Comparison of ENCODE assay signal across 8 mouse cellular contexts in the genomic region with DNA sequence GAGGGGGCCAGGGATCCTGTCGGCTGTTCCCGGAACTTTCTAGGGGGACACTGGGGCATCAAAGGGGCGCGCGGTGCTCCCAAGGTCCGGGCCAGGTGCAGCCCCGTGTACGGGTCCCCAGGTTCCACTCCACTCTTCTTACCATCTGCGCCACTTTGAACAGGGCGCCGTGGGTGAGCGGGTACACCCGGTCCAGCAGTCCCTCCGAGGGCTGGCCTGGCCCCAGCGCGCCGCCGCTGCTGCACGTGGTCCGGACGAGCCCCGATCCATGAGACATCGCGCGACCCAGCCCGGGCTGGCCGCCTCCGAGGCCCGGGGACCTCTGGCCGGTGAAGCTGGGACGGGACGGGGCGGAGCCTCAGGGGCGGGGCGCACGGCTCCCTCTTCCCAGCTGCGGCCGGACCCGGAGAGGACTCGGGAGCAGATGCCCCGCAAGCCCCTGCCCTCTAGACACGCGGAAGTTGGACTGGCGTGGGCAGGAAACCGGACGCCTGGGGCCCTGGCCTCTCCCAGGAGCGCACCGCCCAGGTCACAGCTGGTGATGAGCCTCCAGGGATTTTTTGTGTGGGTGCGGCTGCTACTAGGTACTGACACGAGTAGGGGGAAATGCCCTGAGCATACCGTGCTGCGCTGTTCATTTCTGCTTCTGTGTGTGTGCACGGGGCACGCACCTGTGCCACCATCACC. TPM values are rescaled to one million over a fixed set of nuclear protein-coding genes. Genes with fewer than 3 reads are reported as not detected.
A peak's percentile ranks its signal among the peaks of the same experiment; 100 is the strongest.
DNase-seq lines count a peak whose midpoint lies in the region; ATAC-seq and TF ChIP-seq lines count a peak whose summit lies in the region.

Cmtm7 (minus strand) TSS at position 331 of the 687 bp plus-strand sequence.

- peaks cover 21% of the 10 kb centered on the region for H3K4me1 ChIP-seq in embryonic facial prominence, embryonic 15.5 days
- peaks cover 34% of the 10 kb centered on the region for H3K4me1 ChIP-seq in heart, embryonic 13.5 days
- peaks cover 42% of the 10 kb centered on the region for H3K4me1 ChIP-seq in kidney, embryonic 16.5 days (ENCODE audit: insufficient read depth, low read length)

- TF ChIP-seq CTCF in C2C12 (IDR thresholded peaks at IDR 0.05; ENCODE audit: control insufficient read depth, insufficient read depth, insufficient read length) = no peak

- H3K9me3 ChIP-seq in embryonic facial prominence, embryonic 15.5 days (replicated peaks) = no peaks in the 10 kb centered on the region
- no peaks in the 10 kb centered on the region for H3K9me3 ChIP-seq in heart, embryonic 13.5 days
- no peaks in the 10 kb centered on the region for H3K9me3 ChIP-seq in kidney, embryonic 16.5 days (ENCODE audit: low read length)

- H3K79me2 ChIP-seq in C2C12 (ENCODE audit: control insufficient read depth, insufficient read depth) = peaks cover 26% of the 10 kb centered on the region

- H3K9ac ChIP-seq in embryonic facial prominence, embryonic 15.5 days = peak within 1 kb of the TSS; percentile 73
- peak within 1 kb of the TSS; percentile 86 for H3K9ac ChIP-seq in heart, embryonic 13.5 days
- H3K9ac ChIP-seq in kidney, embryonic 16.5 days (replicated peaks; ENCODE audit: low read length) = peak within 1 kb of the TSS; percentile 85

- ATAC-seq in embryonic facial prominence, embryonic 15.5 days (ENCODE audit: insufficient number of reproducible peaks, low FRiP score, low TSS enrichment, low read depth) = peak; percentile 86
- peak; percentile 69; the same call in 1 of the 2 replicates for ATAC-seq in heart, embryonic 13.5 days (ENCODE audit: extremely low read depth, insufficient number of reproducible peaks, low FRiP score, low TSS enrichment)
- peak; percentile 89 for ATAC-seq in kidney, embryonic 16.5 days (ENCODE audit: low FRiP score, low TSS enrichment)

- no peaks in the 10 kb centered on the region for H3K27me3 ChIP-seq in C2C12 (ENCODE audit: control insufficient read depth, insufficient read depth, insufficient read length)
- no peaks in the 10 kb centered on the region for H3K27me3 ChIP-seq in embryonic facial prominence, embryonic 15.5 days
- H3K27me3 ChIP-seq in heart, embryonic 13.5 days (replicated peaks) = no peaks in the 10 kb centered on the region
- no peaks in the 10 kb centered on the region for H3K27me3 ChIP-seq in kidney, embryonic 16.5 days (ENCODE audit: insufficient read depth, low read length)

- peak; percentile 60 for DNase-seq in adipocyte (ENCODE audit: low spot score)
- DNase-seq in lung, postnatal 36 days = peak; percentile 77
- peak; percentile 72 for DNase-seq in retina, embryonic 14.5 days (ENCODE audit: low spot score)
- DNase-seq in urinary bladder, adult 2 months (ENCODE audit: low spot score) = peak; percentile 45

- under 1% methylated on average over 52 of the region's 54 CpGs for WGBS in embryonic facial prominence, embryonic 15.5 days
- 1% methylated on average over 54 of the region's 54 CpGs for WGBS in heart, embryonic 13.5 days
- WGBS in kidney, embryonic 16.5 days = under 1% methylated on average over 54 of the region's 54 CpGs

- peak within 1 kb of the TSS; percentile 57 for H3ac ChIP-seq in C2C12 (ENCODE audit: control insufficient read depth, insufficient read length, low read depth)

- peak within 1 kb of the TSS; percentile 32 for H3K4me3 ChIP-seq in C2C12 (ENCODE audit: insufficient read depth, poor library complexity, severe bottlenecking)
- peak within 1 kb of the TSS; percentile 75 for H3K4me3 ChIP-seq in embryonic facial prominence, embryonic 15.5 days (replicated peaks)
- peak within 1 kb of the TSS; percentile 75 for H3K4me3 ChIP-seq in heart, embryonic 13.5 days
- peak within 1 kb of the TSS; percentile 70 for H3K4me3 ChIP-seq in kidney, embryonic 16.5 days (ENCODE audit: low read length)

- no peaks in the 10 kb centered on the region for H3K79me3 ChIP-seq in C2C12 (ENCODE audit: low read depth)

- no peaks in the 10 kb centered on the region for H3K36me3 ChIP-seq in C2C12 (ENCODE audit: control insufficient read depth, insufficient read depth)
- H3K36me3 ChIP-seq in embryonic facial prominence, embryonic 15.5 days = no peaks in the 10 kb centered on the region
- peaks cover 7% of the 10 kb centered on the region; the same call in 1 of the 2 replicates for H3K36me3 ChIP-seq in heart, embryonic 13.5 days
- H3K36me3 ChIP-seq in kidney, embryonic 16.5 days (ENCODE audit: insufficient read depth, low read length) = no peaks in the 10 kb centered on the region

- peak within 1 kb of the TSS; percentile 90 for H3K27ac ChIP-seq in embryonic facial prominence, embryonic 15.5 days (replicated peaks)
- peak within 1 kb of the TSS; percentile 86 for H3K27ac ChIP-seq in heart, embryonic 13.5 days (replicated peaks)
- peak within 1 kb of the TSS; percentile 71 for H3K27ac ChIP-seq in kidney, embryonic 16.5 days (ENCODE audit: low read length)

- peak within 1 kb of the TSS; percentile 86 for H3K4me2 ChIP-seq in embryonic facial prominence, embryonic 15.5 days (replicated peaks)
- peak within 1 kb of the TSS; percentile 94 for H3K4me2 ChIP-seq in heart, embryonic 13.5 days
- H3K4me2 ChIP-seq in kidney, embryonic 16.5 days (replicated peaks; ENCODE audit: low read depth, low read length) = peak within 1 kb of the TSS; percentile 93

TF ChIP-seq in C2C12, 6 proteins besides CTCF, POLR2A, EP300 and RAD21:
- TF ChIP-seq MAX (IDR thresholded peaks at IDR 0.05) (peak; percentile 76), MYOD1 (IDR thresholded peaks at IDR 0.05; ENCODE audit: control insufficient read depth, insufficient read length, low read depth) (no peak), CEBPB (IDR thresholded peaks at IDR 0.05; ENCODE audit: low read depth) (no peak), MYOG (IDR thresholded peaks at IDR 0.05; ENCODE audit: control insufficient read depth, extremely low read depth, insufficient read length) (no peak)

RNA-seq across cellular contexts. Expression of gene Cmtm7, which starts in this region (rescaled TPM):
- polyA plus RNA-seq in C2C12 (2012; fragmentation: generic; extraction: Trizol) = 61.4 TPM
- 121 and 126 TPM in 2 replicates for polyA plus RNA-seq in embryonic facial prominence, embryonic 15.5 days (2015; fragmentation: Nextera tagmentation; extraction: Ambion mirVana)
- 107 and 118 TPM in 2 replicates for polyA plus RNA-seq in heart, embryonic 13.5 days (2015; fragmentation: Nextera tagmentation; extraction: Ambion mirVana)
- 111 and 117 TPM in 2 replicates for polyA plus RNA-seq in kidney, embryonic 16.5 days (2015; fragmentation: Nextera tagmentation; extraction: Ambion mirVana)
- 51.0 and 56.9 TPM in 2 replicates for polyA plus RNA-seq in urinary bladder, adult 2 months (2012; rRNA removed)

Comparison
In these comparisons a context has a peak if more than half of its experiments do, and no peak if none do; other contexts are left out.
1. Peak in every context shown above with its lines: DNase-seq, ATAC-seq, H3K4me3 ChIP-seq and H3K27ac ChIP-seq.